Mouse (Mus musculus): Measurements from ENCODE around the gene C8b. TPM values are rescaled to one million over a fixed set of nuclear protein-coding genes. Genes with fewer than 3 reads are reported as not detected.

Gene C8b
- total RNA-seq (2012; rRNA removed), result 0.80 and 0.95 TPM in 2 replicates

GRCm38 (mm10) chr4:104766065-104766464 lies at the start of gene C8b:
C8b (plus strand) TSS chr4:104766317.
- no peak within 1 kb of the TSS for H3K4me3 ChIP-seq (ENCODE audit: insufficient read depth in 1 of 2, low read depth in 1 of 2, low read length in 2 of 2, poor library complexity in 1 of 2, severe bottlenecking in 1 of 2)
- TF ChIP-seq ZC3H11A (IDR thresholded peaks at IDR 0.05; ENCODE audit: borderline replicate concordance, low read depth, low read length) (no peak), ZNF384 (IDR thresholded peaks at IDR 0.05; ENCODE audit: low read depth, low read length) (no peak), HCFC1 (IDR thresholded peaks at IDR 0.05; ENCODE audit: borderline replicate concordance, insufficient read depth, low read length) (no peak), MAFK (IDR thresholded peaks at IDR 0.05; ENCODE audit: insufficient read depth, low read depth, low read length) (no peak), CHD2 (IDR thresholded peaks at IDR 0.05; ENCODE audit: low read depth, low read length) (no peak)
- H3K9me3 ChIP-seq (ENCODE audit: control insufficient read depth, insufficient read depth, low read depth, low read length), result no peaks in the 10 kb centered on the region
- H3K9ac ChIP-seq (ENCODE audit: insufficient read depth, low read depth, low read length, poor library complexity, severe bottlenecking), result no peak within 1 kb of the TSS
- H3K4me1 ChIP-seq (ENCODE audit: control insufficient read depth in 2 of 2, insufficient read depth in 2 of 2, low read length in 2 of 2, poor library complexity in 1 of 2), result no peaks in the 10 kb centered on the region
- H3K27ac ChIP-seq (ENCODE audit: insufficient read depth, low read depth, low read length, poor library complexity, severe bottlenecking), result no peak within 1 kb of the TSS
- DNase-seq (ENCODE audit: low read depth, low spot score), result no peak
- no peaks in the 10 kb centered on the region for H3K36me3 ChIP-seq (ENCODE audit: control insufficient read depth, insufficient read depth, low read length, poor library complexity, severe bottlenecking)
- in situ Hi-C loops (cut with MboI; ENCODE audit: low sequenced_read_pairs in 2 of 2, unreplicated experiment in 2 of 2), result no loop called here

DNA sequence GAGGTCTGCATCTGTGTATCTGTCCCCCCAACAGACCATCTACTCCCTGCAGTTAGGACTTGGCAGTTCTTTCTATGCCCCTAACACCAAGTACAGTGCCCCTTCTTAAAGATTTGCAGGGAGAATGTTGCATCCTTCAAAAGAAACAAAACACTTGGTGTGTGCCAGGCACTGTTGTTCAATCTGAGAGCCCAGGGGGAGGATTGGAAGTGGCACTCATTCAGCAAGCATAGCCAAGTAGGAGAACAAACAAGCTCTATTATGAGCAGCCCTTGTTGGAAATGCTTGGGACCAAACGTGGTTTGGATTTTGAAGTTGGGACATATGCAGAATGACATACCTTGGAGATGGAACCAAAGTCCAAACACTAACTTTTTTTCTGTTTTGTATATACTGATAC lies 49.6 kb upstream of the C8b start:
- H3K36me3 ChIP-seq (ENCODE audit: control insufficient read depth, insufficient read depth, low read length, poor library complexity, severe bottlenecking), result no peaks in the 10 kb centered on the region
- no peaks in the 10 kb centered on the region for H3K4me1 ChIP-seq (ENCODE audit: control insufficient read depth in 2 of 2, insufficient read depth in 2 of 2, low read length in 2 of 2, poor library complexity in 1 of 2)
- DNase-seq (ENCODE audit: low read depth, low spot score), result no peak
- H3K9ac ChIP-seq (ENCODE audit: insufficient read depth, low read depth, low read length, poor library complexity, severe bottlenecking), result no peak overlapping the region
- no peak overlapping the region for H3K27ac ChIP-seq (ENCODE audit: insufficient read depth, low read depth, low read length, poor library complexity, severe bottlenecking)
- in situ Hi-C loops (cut with MboI; ENCODE audit: low sequenced_read_pairs in 2 of 2, unreplicated experiment in 2 of 2), result no loop called here
- no peak overlapping the region for H3K4me3 ChIP-seq (ENCODE audit: insufficient read depth in 1 of 2, low read depth in 1 of 2, low read length in 2 of 2, poor library complexity in 1 of 2, severe bottlenecking in 1 of 2)
- no peaks in the 10 kb centered on the region for H3K9me3 ChIP-seq (ENCODE audit: control insufficient read depth, insufficient read depth, low read depth, low read length)
- TF ChIP-seq CHD2 (IDR thresholded peaks at IDR 0.05; ENCODE audit: low read depth, low read length), result no peak
- no peak for TF ChIP-seq ZNF384 (IDR thresholded peaks at IDR 0.05; ENCODE audit: low read depth, low read length)
- TF ChIP-seq ZC3H11A (IDR thresholded peaks at IDR 0.05; ENCODE audit: borderline replicate concordance, low read depth, low read length), result no peak
- TF ChIP-seq HCFC1 (IDR thresholded peaks at IDR 0.05; ENCODE audit: borderline replicate concordance, insufficient read depth, low read length), result no peak
- no peak for TF ChIP-seq MAFK (IDR thresholded peaks at IDR 0.05; ENCODE audit: insufficient read depth, low read depth, low read length)

- TF ChIP-seq MAFK (IDR thresholded peaks at IDR 0.05; ENCODE audit: insufficient read depth, low read depth, low read length) (no peak), CHD2 (IDR thresholded peaks at IDR 0.05; ENCODE audit: low read depth, low read length) (no peak), ZC3H11A (IDR thresholded peaks at IDR 0.05; ENCODE audit: borderline replicate concordance, low read depth, low read length) (no peak), ZNF384 (IDR thresholded peaks at IDR 0.05; ENCODE audit: low read depth, low read length) (no peak), HCFC1 (IDR thresholded peaks at IDR 0.05; ENCODE audit: borderline replicate concordance, insufficient read depth, low read length) (no peak)
- Histone ChIP-seq H3K9me3 (ENCODE audit: control insufficient read depth, insufficient read depth, low read depth, low read length) (no peaks in the 10 kb centered on the region), H3K27ac (ENCODE audit: insufficient read depth, low read depth, low read length, poor library complexity, severe bottlenecking) (no peak overlapping the region; the same call in 1 of the 2 replicates), H3K36me3 (ENCODE audit: control insufficient read depth, insufficient read depth, low read length, poor library complexity, severe bottlenecking) (no peaks in the 10 kb centered on the region), H3K4me1 (ENCODE audit: control insufficient read depth in 2 of 2, insufficient read depth in 2 of 2, low read length in 2 of 2, poor library complexity in 1 of 2) (no peaks in the 10 kb centered on the region), H3K9ac (ENCODE audit: insufficient read depth, low read depth, low read length, poor library complexity, severe bottlenecking) (no peak overlapping the region), H3K4me3 (ENCODE audit: insufficient read depth in 1 of 2, low read depth in 1 of 2, low read length in 2 of 2, poor library complexity in 1 of 2, severe bottlenecking in 1 of 2) (no peak overlapping the region)
- no peak for DNase-seq (ENCODE audit: low read depth, low spot score)
- in situ Hi-C loops (cut with MboI; ENCODE audit: low sequenced_read_pairs in 2 of 2, unreplicated experiment in 2 of 2), result no loop called here
Observed at GRCm38 (mm10) chr4:104718973-104719795, 46.9 kb upstream of the C8b start.

DNA sequence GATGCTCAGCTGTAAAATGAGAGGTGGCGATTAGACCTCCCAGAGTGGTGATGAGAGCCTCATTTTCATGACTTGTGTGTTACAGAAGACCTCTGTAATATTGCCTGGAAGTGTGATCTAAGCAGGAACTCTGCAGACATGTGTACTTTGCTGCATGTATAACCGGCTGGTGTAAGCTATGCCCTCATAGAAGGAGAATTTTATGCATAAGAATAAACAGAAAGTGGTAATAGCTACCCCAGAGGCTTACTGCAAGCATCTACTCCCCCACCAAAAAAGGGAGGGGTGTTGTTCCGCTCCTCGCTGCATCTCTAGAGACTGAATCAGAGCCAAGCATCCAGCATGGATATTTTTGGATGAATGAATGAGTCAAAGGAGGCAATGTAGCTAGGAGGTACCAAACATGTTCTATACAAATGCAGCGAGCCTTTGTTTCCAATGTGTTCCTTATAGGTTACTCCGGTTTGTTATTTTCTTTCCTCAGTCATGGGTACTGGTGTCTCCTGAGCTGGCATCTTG lies 42.5 kb upstream of the C8b start:
- DNase-seq (ENCODE audit: low read depth, low spot score), result no peak
- Histone ChIP-seq H3K36me3 (ENCODE audit: control insufficient read depth, insufficient read depth, low read length, poor library complexity, severe bottlenecking) (no peaks in the 10 kb centered on the region; the same call in 1 of the 2 replicates), H3K4me3 (ENCODE audit: insufficient read depth in 1 of 2, low read depth in 1 of 2, low read length in 2 of 2, poor library complexity in 1 of 2, severe bottlenecking in 1 of 2) (no peak overlapping the region), H3K4me1 (ENCODE audit: control insufficient read depth in 2 of 2, insufficient read depth in 2 of 2, low read length in 2 of 2, poor library complexity in 1 of 2) (no peaks in the 10 kb centered on the region), H3K27ac (ENCODE audit: insufficient read depth, low read depth, low read length, poor library complexity, severe bottlenecking) (no peak overlapping the region), H3K9me3 (ENCODE audit: control insufficient read depth, insufficient read depth, low read depth, low read length) (no peaks in the 10 kb centered on the region), H3K9ac (ENCODE audit: insufficient read depth, low read depth, low read length, poor library complexity, severe bottlenecking) (no peak overlapping the region)
- in situ Hi-C loops (cut with MboI; ENCODE audit: low sequenced_read_pairs in 2 of 2, unreplicated experiment in 2 of 2), result no loop called here
- TF ChIP-seq ZC3H11A (IDR thresholded peaks at IDR 0.05; ENCODE audit: borderline replicate concordance, low read depth, low read length), result no peak
- TF ChIP-seq MAFK (IDR thresholded peaks at IDR 0.05; ENCODE audit: insufficient read depth, low read depth, low read length), result no peak
- no peak for TF ChIP-seq ZNF384 (IDR thresholded peaks at IDR 0.05; ENCODE audit: low read depth, low read length)
- TF ChIP-seq HCFC1 (IDR thresholded peaks at IDR 0.05; ENCODE audit: borderline replicate concordance, insufficient read depth, low read length), result no peak
- no peak for TF ChIP-seq CHD2 (IDR thresholded peaks at IDR 0.05; ENCODE audit: low read depth, low read length)
